Mouse (Mus musculus): ENCODE results near the gene Maml3. TPM values are rescaled to one million over a fixed set of nuclear protein-coding genes. Genes with fewer than 3 reads are reported as not detected.
A peak's percentile ranks its signal among the peaks of the same experiment; 100 is the strongest.

Maml3 gene
- total RNA-seq, 2 experiments from 2014 or later: 7.0 to 9.0 TPM

DNA sequence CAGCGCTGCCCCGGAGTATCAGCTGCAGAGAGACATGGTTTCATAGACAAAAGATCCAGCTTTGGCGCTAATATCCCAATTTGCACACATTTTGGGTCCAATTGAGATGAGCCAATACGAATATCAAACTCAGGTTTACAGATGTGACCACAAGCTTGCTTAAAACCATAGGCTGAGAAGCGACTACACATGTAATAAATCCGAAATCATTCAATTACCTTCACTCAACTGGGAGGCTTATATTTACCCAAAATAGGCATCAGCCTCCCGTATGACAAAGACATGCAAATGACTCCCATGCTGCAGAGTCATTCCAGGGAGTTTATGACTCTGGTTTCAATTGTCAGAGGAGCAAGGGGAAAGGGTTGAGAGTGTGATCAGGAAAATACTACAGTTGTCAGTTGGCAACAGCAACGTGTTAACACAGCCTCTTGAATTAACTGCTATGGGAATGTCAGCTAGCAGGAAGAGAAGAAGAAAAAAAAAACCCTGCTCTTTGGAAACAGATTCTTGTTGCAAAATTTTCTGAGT is 224.3 kb downstream of the Maml3 start:
- DNase-seq (ENCODE audit: low spot score in 2 of 2): no peak

GRCm38 (mm10) chr3:51879211-51879610 is 225.7 kb downstream of the Maml3 start:
- no peak for DNase-seq (ENCODE audit: low spot score in 2 of 2)

DNA sequence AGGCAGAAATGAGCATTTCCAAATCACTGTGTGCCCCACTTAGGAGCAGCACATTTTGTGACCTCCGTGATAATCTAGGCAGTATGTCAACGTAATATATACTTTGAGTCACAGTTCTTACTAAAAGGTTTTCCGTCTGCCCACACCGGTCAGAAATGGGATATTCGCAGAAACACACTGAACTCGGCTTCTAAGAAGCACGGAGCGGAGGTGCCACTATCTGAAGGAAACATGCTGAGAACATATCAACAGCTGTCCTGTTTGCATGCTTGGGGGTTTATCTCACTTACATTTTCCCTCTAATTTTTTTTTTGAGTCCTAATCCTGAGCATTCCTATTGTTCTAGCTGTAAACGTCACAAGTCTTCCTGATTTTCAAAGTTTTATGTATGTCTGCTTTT is 226.3 kb downstream of the Maml3 start:
- no peak for DNase-seq (ENCODE audit: low spot score in 2 of 2)

- DNase-seq (ENCODE audit: low spot score in 2 of 2): no peak
Measured at GRCm38 (mm10) chr3:51876729-51877128, 228.1 kb downstream of the Maml3 start.

DNA sequence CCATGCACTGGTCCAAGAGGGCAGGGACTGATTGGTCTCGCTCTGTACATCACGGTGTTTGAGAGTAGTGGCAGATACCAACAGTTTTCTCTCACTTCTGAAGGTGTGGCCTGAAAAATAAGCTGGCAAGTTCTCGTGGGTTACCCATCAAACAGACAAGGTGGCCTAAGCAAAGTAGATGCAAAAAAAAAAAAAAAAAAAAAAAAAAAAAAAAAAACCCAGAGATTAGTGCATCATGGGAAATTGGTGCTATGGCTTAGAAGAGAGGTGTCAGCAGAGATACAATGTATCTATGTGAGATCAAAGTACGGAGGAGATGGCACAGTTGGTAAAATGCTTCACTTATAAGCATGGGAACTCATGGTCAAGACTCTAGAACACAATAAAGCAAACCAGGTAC is 229.2 kb downstream of the Maml3 start:
- no peak for DNase-seq (ENCODE audit: low spot score in 2 of 2)

DNA sequence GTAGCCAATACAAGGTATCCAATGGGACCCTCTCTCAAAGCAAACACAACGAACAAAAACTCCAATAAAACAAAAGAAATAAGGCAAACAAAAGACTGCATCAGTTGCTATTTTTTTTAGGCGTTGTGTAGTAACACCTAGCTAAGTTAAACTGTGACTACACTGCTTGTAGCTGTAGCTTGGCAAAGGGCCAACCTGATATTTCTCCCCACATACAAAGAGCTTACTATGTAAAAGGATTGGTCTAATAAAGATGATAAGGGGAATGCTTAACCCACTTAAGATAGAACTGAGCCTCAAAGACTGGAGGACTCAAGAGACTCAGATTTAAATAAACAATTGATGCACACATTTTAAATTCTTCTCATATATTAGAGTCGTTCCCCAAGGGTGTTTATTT is 230.6 kb downstream of the Maml3 start:
- DNase-seq (ENCODE audit: low spot score in 2 of 2): no peak

- no peak for DNase-seq (ENCODE audit: low spot score in 2 of 2)
Measured at GRCm38 (mm10) chr3:51872771-51873170, 232.1 kb downstream of the Maml3 start.

- DNase-seq (ENCODE audit: low spot score in 2 of 2): no peak
Measured at GRCm38 (mm10) chr3:51871346-51871745, 233.5 kb downstream of the Maml3 start.

GRCm38 (mm10) chr3:51869980-51870379 is 234.9 kb downstream of the Maml3 start:
- no peak for DNase-seq (ENCODE audit: low spot score in 2 of 2)

DNA sequence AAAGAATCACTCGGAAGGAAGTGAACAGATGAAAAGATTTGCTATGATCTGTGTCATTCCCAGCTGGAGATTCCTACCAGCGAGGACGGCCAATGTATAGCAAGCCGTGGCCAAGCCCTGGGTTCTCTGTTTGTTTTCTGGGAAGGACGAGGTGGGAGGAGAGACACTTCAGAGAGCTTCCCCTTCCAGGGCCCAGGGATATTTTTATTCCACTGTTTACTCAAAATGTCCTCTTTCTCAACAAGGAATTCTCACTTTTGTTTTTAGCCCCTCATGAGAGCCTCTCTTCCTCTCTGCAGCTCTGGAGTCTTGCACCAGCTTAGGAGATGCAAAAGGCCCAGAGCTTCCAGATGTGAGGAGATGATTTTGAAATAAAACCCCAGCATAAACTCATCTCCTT is 236.0 kb downstream of the Maml3 start:
- DNase-seq (ENCODE audit: low spot score in 2 of 2): no peak

- DNase-seq (ENCODE audit: low spot score in 2 of 2): no peak
Measured at GRCm38 (mm10) chr3:51866446-51866845, 238.4 kb downstream of the Maml3 start.

- DNase-seq (ENCODE audit: low spot score in 2 of 2): no peak
Measured at GRCm38 (mm10) chr3:51861631-51862030, 243.2 kb downstream of the Maml3 start.

DNA sequence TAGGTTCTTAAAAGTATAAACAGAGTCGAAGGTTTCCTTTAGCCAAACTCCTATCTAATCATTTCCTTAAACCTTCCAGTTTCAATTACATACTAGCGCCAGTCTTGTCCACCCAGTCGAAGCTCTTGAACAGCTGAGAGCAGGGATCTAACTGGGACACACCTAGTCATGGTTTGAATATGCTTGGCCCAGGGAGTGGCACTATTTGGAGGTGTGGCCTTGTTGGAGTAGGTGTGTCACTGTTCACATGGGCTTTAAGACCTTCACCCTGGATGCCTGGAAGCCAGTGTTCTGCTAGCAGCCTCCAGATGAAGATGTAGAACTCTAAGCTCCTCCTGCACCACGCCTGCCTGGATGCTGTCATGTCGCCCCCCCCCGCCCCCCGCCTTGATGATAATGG is 244.4 kb downstream of the Maml3 start:
- no peak for DNase-seq (ENCODE audit: low spot score in 2 of 2)

DNA sequence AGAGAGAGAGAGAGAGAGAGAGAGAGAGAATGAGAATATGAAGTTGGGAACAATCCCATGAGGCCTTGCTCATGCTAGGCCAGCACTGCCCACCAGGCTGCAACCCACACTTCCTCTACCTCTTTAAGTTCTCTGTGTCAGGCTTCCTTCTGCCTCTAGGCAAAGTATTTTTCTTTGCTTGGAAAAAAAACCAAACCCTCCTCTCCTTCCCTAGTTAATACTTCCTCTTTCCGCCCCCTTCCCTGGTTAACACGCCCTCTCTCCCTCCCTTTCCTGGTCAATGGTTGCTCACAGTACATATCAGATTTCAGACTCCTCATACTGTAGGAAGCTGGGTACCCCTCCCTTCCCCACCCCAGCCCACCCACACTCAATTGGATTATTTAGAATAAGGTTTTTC is 245.7 kb downstream of the Maml3 start:
- no peak for DNase-seq (ENCODE audit: low spot score in 2 of 2)

DNA sequence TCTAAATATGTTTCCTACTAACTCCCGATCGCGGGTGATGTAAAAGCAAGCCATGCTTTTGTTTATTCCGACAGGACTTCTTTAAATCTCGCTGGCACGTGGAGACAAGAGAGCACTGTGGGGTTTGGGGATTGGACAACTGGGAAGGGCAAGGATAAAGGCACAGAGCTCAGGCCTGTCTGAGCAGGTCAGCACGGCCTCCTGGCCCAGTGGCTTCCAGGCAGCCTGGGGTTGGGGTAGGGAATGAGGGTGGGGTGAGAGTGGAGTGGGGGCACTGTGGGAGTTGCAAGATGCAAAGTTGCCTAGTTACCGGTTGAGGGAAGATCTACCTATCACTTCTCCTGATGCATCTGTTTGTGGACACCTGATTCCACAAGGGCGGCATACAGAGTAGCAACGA is 250.7 kb downstream of the Maml3 start:
- no peak for DNase-seq (ENCODE audit: low spot score in 2 of 2)

DNA sequence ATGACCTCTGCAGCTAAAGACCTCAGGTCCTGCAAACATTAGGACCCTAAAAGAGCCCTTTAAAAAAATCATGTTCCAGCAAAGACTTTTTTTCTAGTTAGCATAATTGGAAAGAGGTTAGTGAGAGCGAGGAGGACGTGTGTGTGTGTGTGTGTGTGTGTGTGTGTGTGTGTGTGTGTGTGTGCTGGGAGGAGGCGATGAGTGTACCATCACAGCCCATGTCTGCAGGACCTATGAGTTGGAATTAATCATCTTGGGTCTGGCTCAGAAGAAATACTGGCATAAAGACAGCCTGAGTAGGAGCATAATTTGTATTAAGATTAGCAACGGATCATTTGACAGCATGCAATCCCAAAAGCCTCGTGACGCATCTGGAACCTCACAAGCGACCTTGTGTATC is 251.3 kb downstream of the Maml3 start:
- no peak for DNase-seq (ENCODE audit: low spot score in 2 of 2)

DNA sequence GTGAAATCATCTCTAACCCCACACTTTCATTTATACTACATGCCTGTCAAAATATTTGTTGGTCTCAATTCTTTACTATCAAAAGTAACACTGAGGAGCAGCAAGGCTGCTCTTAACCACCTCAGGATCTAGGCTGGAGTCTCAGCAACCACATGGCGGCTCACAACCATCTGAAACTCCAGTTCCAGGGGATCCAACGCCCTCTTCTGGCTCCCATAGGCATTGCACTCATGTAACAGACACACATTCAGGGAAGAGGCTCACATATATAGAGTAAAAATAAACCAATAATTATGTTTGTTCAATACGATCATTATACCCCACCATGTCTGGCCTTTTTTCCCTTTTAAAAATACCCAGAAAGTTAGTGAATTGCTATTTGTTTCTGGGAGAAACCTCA is 252.2 kb downstream of the Maml3 start:
- no peak for DNase-seq (ENCODE audit: low spot score in 2 of 2)

- no peak for DNase-seq (ENCODE audit: low spot score in 2 of 2)
Measured at GRCm38 (mm10) chr3:51851596-51851995, 253.3 kb downstream of the Maml3 start.

DNA sequence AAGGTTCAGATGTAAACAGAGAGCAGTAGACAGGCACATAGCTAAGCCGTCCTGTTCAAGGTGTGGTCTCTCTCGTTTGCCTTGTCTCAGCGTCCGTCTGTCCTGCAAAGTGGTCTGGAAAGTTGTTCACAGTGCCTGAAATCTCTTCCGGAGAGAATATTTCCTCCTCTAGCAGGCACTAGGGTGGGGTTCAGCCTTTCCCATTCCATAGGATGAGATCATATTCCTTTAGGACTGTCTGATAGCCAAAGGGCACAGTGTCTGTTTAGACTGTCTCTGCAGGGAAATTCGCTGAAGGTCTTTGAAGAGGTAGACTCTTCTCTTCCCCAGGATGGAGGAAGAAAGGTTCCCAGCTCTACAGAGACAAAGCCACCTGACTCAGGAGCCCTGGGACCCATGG is 255.4 kb downstream of the Maml3 start:
- no peak for DNase-seq (ENCODE audit: low spot score in 2 of 2)

- DNase-seq (ENCODE audit: low spot score in 2 of 2): no peak
Measured at GRCm38 (mm10) chr3:51847262-51847661, 257.6 kb downstream of the Maml3 start.

GRCm38 (mm10) chr3:51844255-51844654 is 260.6 kb downstream of the Maml3 start:
- DNase-seq (ENCODE audit: low spot score in 2 of 2): no peak

- DNase-seq (ENCODE audit: low spot score in 2 of 2): peak in 1 of 2 experiments; percentile 12
Measured at GRCm38 (mm10) chr3:51842140-51842539, 262.7 kb downstream of the Maml3 start.

DNA sequence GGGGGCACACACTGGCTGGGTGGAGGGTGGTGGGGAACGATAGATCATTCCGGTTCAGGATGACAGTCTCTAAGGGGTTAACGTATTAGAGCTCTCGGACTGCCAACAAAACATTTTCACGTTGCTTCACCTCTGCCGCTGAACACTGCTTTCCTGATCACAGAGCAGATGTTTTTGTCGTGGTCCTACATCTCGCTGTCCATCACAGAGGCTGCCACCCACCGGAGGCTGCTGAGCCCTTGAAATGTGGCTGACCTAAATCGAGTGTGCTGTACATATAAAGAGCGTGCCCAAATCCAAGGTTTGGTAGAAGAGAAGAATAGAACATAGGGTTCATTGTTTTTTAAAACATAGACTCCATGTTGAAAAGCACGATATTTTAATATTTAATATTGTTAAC is 263.3 kb downstream of the Maml3 start:
- DNase-seq (ENCODE audit: low spot score in 2 of 2): no peak

DNA sequence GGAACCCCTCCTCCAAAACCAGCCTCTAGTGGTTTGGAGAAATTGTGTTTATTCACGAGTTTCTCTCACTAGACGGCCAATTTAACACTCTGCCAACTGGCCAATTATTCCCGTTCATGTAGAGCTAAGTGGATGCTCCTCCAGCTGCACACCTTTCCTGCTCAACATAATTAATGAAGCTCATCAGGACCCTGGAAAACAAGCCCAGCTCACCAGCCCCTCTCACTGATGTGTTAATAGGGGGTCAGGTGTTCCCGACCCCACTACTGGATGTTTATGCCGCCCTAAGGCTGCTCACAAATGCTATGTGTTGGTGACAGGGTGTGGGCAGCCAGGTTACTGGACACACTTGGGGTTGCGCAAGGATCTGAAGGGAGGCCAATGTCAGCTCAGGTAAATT is 263.7 kb downstream of the Maml3 start:
- DNase-seq (ENCODE audit: low spot score in 2 of 2): no peak
